Mouse (Mus musculus) cerebellum, postnatal 14 days (tissue): ENCODE measurements around the gene Fstl3.
A peak's percentile ranks its signal among the peaks of the same experiment; 100 is the strongest.

Experiments used
- DNase-seq, 2 experiments: peaks; one replicate each; pipeline ENCODE4 v3.0.0; 2021; ENCODE audit warnings: mixed read lengths in 2 of 2

The Fstl3 gene

GRCm38 (mm10) chr10:79789581-79789980, 12.5 kb downstream of the Fstl3 start:
- DNase-seq, result no peak

- peak in 1 of 2 experiments; percentile 14 for DNase-seq
Measured at GRCm38 (mm10) chr10:79790861-79791260, 13.8 kb downstream of the Fstl3 start, which contains the start of gene Prss57. Prss57 (minus strand) TSS chr10:79790961.

GRCm38 (mm10) chr10:79792339-79793040, 15.4 kb downstream of the Fstl3 start:
- no peak for DNase-seq

GRCm38 (mm10) chr10:79793051-79793737, 16.1 kb downstream of the Fstl3 start, which contains the start of gene Palm:
Palm (plus strand) TSS chr10:79793572.
- peak; percentile 92 to 93 for DNase-seq

- DNase-seq, result peak; percentile 59 to 65
Measured at GRCm38 (mm10) chr10:79793738-79794490, 16.8 kb downstream of the Fstl3 start.

- DNase-seq, result peak in 1 of 2 experiments; percentile 44
Measured at GRCm38 (mm10) chr10:79794491-79794931, 17.4 kb downstream of the Fstl3 start.

GRCm38 (mm10) chr10:79795905-79796304, 18.8 kb downstream of the Fstl3 start:
- DNase-seq, result no peak

GRCm38 (mm10) chr10:79797326-79797725, 20.3 kb downstream of the Fstl3 start:
- DNase-seq, result no peak

GRCm38 (mm10) chr10:79798289-79798928, 21.3 kb downstream of the Fstl3 start:
- no peak for DNase-seq

- DNase-seq, result peak in 1 of 2 experiments; percentile 42
Measured at GRCm38 (mm10) chr10:79800508-79800907, 23.4 kb downstream of the Fstl3 start.

- no peak for DNase-seq
Measured at GRCm38 (mm10) chr10:79801837-79802236, 24.8 kb downstream of the Fstl3 start.

- peak; percentile 41 to 53 for DNase-seq
Measured at GRCm38 (mm10) chr10:79802331-79802971, 25.4 kb downstream of the Fstl3 start.

GRCm38 (mm10) chr10:79803716-79804323, 26.7 kb downstream of the Fstl3 start:
- DNase-seq, result peak; percentile 85

- no peak for DNase-seq
Measured at GRCm38 (mm10) chr10:79805636-79806035, 28.6 kb downstream of the Fstl3 start.

GRCm38 (mm10) chr10:79806331-79806730, 29.3 kb downstream of the Fstl3 start:
- DNase-seq, result no peak

- no peak for DNase-seq
Measured at GRCm38 (mm10) chr10:79806972-79807371, 29.9 kb downstream of the Fstl3 start.

- peak; percentile 79 to 86 for DNase-seq
Measured at GRCm38 (mm10) chr10:79807826-79808225, 30.8 kb downstream of the Fstl3 start.

GRCm38 (mm10) chr10:79808728-79809127, 31.7 kb downstream of the Fstl3 start:
- DNase-seq, result no peak

GRCm38 (mm10) chr10:79811736-79812637, 34.9 kb downstream of the Fstl3 start:
- peak; percentile 94 to 96 for DNase-seq

GRCm38 (mm10) chr10:79814271-79814842, 37.3 kb downstream of the Fstl3 start:
- no peak for DNase-seq
